Mouse (Mus musculus) limb, embryonic 11.5 days (tissue): ENCODE data around the gene Spryd3. TPM values are rescaled to one million over a fixed set of nuclear protein-coding genes. Genes with fewer than 3 reads are reported as not detected.

Source experiments
- polyA plus RNA-seq: library from polyadenylated mRNA; unstranded; fragments of >200 nt; fragmentation: Nextera tagmentation; extraction: Ambion mirVana; gene quantifications from 2 replicates; pipeline ENCODE4 v1.2.1, GENCODE M21; 2014

The Spryd3 gene
- polyA plus RNA-seq, 1 experiment from 2014 or later: 7.2 TPM

Other genes with a start within 250 kb of the Spryd3 start
- gene Krt76, start 243.3 kb downstream of the Spryd3 start, polyA plus RNA-seq: not detected in 2 replicates
- not detected in 2 replicates for gene Krt4, start 211.5 kb downstream of the Spryd3 start, polyA plus RNA-seq
- gene Krt79, start 195.9 kb downstream of the Spryd3 start, polyA plus RNA-seq: not detected in 2 replicates
- not detected in 2 replicates for gene Krt78, start 181.9 kb downstream of the Spryd3 start, polyA plus RNA-seq
- 21.3 and 22.7 TPM in 2 replicates for gene Krt8, start 131.8 kb downstream of the Spryd3 start, polyA plus RNA-seq
- gene Krt18, start 108.1 kb downstream of the Spryd3 start, polyA plus RNA-seq: 26.8 and 30.1 TPM in 2 replicates
- 131 and 141 TPM in 2 replicates for gene Eif4b, start 62.5 kb downstream of the Spryd3 start, polyA plus RNA-seq
- 14.6 and 15.6 TPM in 2 replicates for gene Tns2, start 35.8 kb downstream of the Spryd3 start, polyA plus RNA-seq
- gene Igfbp6, start 8.1 kb upstream of the Spryd3 start, polyA plus RNA-seq: 0.17 and 0.57 TPM in 2 replicates
- 0.09 and 0.24 TPM in 2 replicates for gene Soat2, start 14.3 kb upstream of the Spryd3 start, polyA plus RNA-seq
- 67.5 and 71.1 TPM in 2 replicates for gene Zfp740, start 67.0 kb upstream of the Spryd3 start, polyA plus RNA-seq
- 37.3 and 37.5 TPM in 2 replicates for gene Csad, start 68.5 kb upstream of the Spryd3 start, polyA plus RNA-seq
- 0.57 and 0.71 TPM in 2 replicates for gene Itgb7, start 95.7 kb upstream of the Spryd3 start, polyA plus RNA-seq
- gene Rarg, start 121.3 kb upstream of the Spryd3 start, polyA plus RNA-seq: 118 and 119 TPM in 2 replicates
- gene Gm9918, start 134.3 kb upstream of the Spryd3 start, polyA plus RNA-seq: 0.88 and 1.1 TPM in 2 replicates
- 58.5 and 62.8 TPM in 2 replicates for gene Mfsd5, start 143.2 kb upstream of the Spryd3 start, polyA plus RNA-seq
- 43.3 and 46.9 TPM in 2 replicates for gene Espl1, start 160.0 kb upstream of the Spryd3 start, polyA plus RNA-seq
- 463 and 490 TPM in 2 replicates for gene Pfdn5, start 189.9 kb upstream of the Spryd3 start, polyA plus RNA-seq
- gene Myg1, start 195.5 kb upstream of the Spryd3 start, polyA plus RNA-seq: 122 and 133 TPM in 2 replicates
- 115 and 116 TPM in 2 replicates for gene Aaas, start 214.5 kb upstream of the Spryd3 start, polyA plus RNA-seq
- 1.7 and 2.3 TPM in 2 replicates for gene Sp7, start 230.9 kb upstream of the Spryd3 start, polyA plus RNA-seq